In the genomic region with DNA sequence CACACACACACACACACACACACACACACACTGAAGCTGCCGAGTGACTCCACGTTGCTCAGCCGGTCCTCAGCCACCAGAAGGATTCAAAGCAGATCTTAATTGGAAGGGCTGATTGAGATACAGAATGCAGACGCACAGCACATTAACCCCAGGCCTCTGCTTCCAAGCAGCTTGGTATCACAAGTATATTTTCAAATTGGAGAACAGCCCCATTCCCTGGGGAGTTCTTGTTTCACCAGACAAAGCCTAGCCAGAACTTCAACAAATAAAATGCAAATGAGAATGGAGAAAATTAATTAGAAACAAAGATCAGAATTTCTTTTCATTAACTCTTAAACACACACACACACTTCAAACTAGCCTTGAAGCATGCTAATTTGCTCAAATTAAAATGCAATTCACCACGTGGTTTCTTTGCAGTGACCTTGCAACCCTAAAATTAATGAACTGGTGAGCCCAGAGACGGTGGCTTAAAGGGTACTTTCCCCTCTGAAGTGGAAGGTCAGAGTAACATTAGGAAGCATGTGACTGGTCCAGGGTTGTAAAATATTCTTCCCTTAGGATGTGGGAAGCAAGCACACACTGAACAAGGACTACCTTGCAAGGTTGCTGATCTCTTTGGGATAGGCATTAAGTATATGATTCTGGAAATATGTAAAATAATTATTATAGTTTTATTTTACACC, we compare ENCODE assay signal across 11 mouse cellular contexts.
DNase-seq lines count a peak whose midpoint lies in the region; ATAC-seq and TF ChIP-seq lines count a peak whose summit lies in the region.
"Had no signal": no experiment of that assay in that cellular context is flagged by ENCODE, and none has a peak within 500 bp of the region (broad histone marks: within the 10 kb centered on the region; RNA-seq: fewer than 3 reads in every experiment).

No protein-coding gene starts in this region.

- no peaks in the 10 kb centered on the region for H3K9me3 ChIP-seq in forebrain, embryonic 16.5 days (ENCODE audit: control insufficient read depth, low read length)
- H3K9me3 ChIP-seq in kidney, embryonic 16.5 days (ENCODE audit: low read length), result no peaks in the 10 kb centered on the region
- H3K9me3 ChIP-seq in midbrain, postnatal 0 days (ENCODE audit: low read length), result no peaks in the 10 kb centered on the region
- H3K9me3 ChIP-seq: lung, embryonic 15.5 days had no signal

- H3K9ac ChIP-seq in forebrain, embryonic 16.5 days (replicated peaks; ENCODE audit: low read depth, low read length), result no peak overlapping the region
- H3K9ac ChIP-seq in kidney, embryonic 16.5 days (replicated peaks; ENCODE audit: low read length), result no peak overlapping the region
- no peak overlapping the region for H3K9ac ChIP-seq in midbrain, postnatal 0 days (replicated peaks; ENCODE audit: low read length, poor library complexity, severe bottlenecking)
- H3K9ac ChIP-seq: lung, embryonic 15.5 days had no signal

- H3K36me3 ChIP-seq in forebrain, embryonic 16.5 days (ENCODE audit: control insufficient read depth, insufficient read depth), result no peaks in the 10 kb centered on the region
- no peaks in the 10 kb centered on the region for H3K36me3 ChIP-seq in kidney, embryonic 16.5 days (ENCODE audit: insufficient read depth, low read length)
- no peaks in the 10 kb centered on the region for H3K36me3 ChIP-seq in midbrain, postnatal 0 days (ENCODE audit: insufficient read depth, low read length)
- H3K36me3 ChIP-seq: lung, embryonic 15.5 days had no signal

- intact Hi-C loops in gastrocnemius, adult 2 months (cut with DNase I), result no loop called here

- peak overlapping the region; percentile 52; the same call in 1 of the 2 replicates for H3K27ac ChIP-seq in forebrain, embryonic 16.5 days (ENCODE audit: low read length)
- peak overlapping the region; percentile 88 for H3K27ac ChIP-seq in kidney, embryonic 16.5 days (ENCODE audit: low read length)
- no peak overlapping the region for H3K27ac ChIP-seq in midbrain, postnatal 0 days (ENCODE audit: low read depth, low read length)
- no peak overlapping the region for H3K27ac ChIP-seq in gastrocnemius, adult 2 months
- H3K27ac ChIP-seq: lung, embryonic 15.5 days had no signal

- no peak for TF ChIP-seq CTCF in midbrain, postnatal 0 days (IDR thresholded peaks at IDR 0.05)
- no peak for TF ChIP-seq CTCF in gastrocnemius, adult 2 months (IDR thresholded peaks at IDR 0.05)

- H3K27me3 ChIP-seq in forebrain, embryonic 16.5 days (replicated peaks; ENCODE audit: control insufficient read depth, insufficient read depth, low read length), result no peaks in the 10 kb centered on the region
- H3K27me3 ChIP-seq in kidney, embryonic 16.5 days (ENCODE audit: insufficient read depth, low read length), result no peaks in the 10 kb centered on the region
- H3K27me3 ChIP-seq in midbrain, postnatal 0 days (ENCODE audit: insufficient read depth, low read length), result no peaks in the 10 kb centered on the region
- H3K27me3 ChIP-seq: lung, embryonic 15.5 days had no signal

- no peak overlapping the region for H3K4me2 ChIP-seq in forebrain, embryonic 16.5 days (ENCODE audit: low read length)
- 0 out of 2 replicates have a peak overlapping the region, but pooled peaks have one; percentile 4 for H3K4me2 ChIP-seq in kidney, embryonic 16.5 days (replicated peaks; ENCODE audit: low read depth, low read length)
- H3K4me2 ChIP-seq in midbrain, postnatal 0 days (ENCODE audit: low read depth, low read length, poor library complexity, severe bottlenecking), result no peak overlapping the region
- H3K4me2 ChIP-seq: lung, embryonic 15.5 days had no signal

- no peak overlapping the region for H3K4me3 ChIP-seq in forebrain, embryonic 16.5 days (replicated peaks; ENCODE audit: low read length)
- H3K4me3 ChIP-seq in kidney, embryonic 16.5 days (ENCODE audit: low read length), result no peak overlapping the region
- no peak overlapping the region for H3K4me3 ChIP-seq in midbrain, postnatal 0 days (ENCODE audit: low read depth, low read length)
- H3K4me3 ChIP-seq in gastrocnemius, adult 2 months, result no peak overlapping the region
- H3K4me3 ChIP-seq: lung, embryonic 15.5 days had no signal

- WGBS in forebrain, embryonic 16.5 days, result 2% methylated on average over 6 of the region's 6 CpGs
- WGBS in kidney, embryonic 16.5 days, result 19% methylated on average over 6 of the region's 6 CpGs
- WGBS in midbrain, postnatal 0 days, result 14% methylated on average over 6 of the region's 6 CpGs

- peaks cover 25% of the 10 kb centered on the region for H3K4me1 ChIP-seq in forebrain, embryonic 16.5 days (replicated peaks; ENCODE audit: control insufficient read depth, insufficient read depth, low read length)
- H3K4me1 ChIP-seq in kidney, embryonic 16.5 days (ENCODE audit: insufficient read depth, low read length), result peaks cover 19% of the 10 kb centered on the region
- no peaks in the 10 kb centered on the region for H3K4me1 ChIP-seq in midbrain, postnatal 0 days (ENCODE audit: insufficient read depth, low read length)

- ATAC-seq in forebrain, embryonic 16.5 days, result peak; percentile 90
- ATAC-seq in kidney, embryonic 16.5 days (ENCODE audit: low FRiP score, low TSS enrichment), result peak; percentile 72; the same call in 1 of the 2 replicates
- peak; percentile 69 for ATAC-seq in midbrain, postnatal 0 days (ENCODE audit: low FRiP score)
- no peak for ATAC-seq in erythroblast, adult 5-6 weeks (replicated peaks; ENCODE audit: low FRiP score, poor library complexity, severe bottlenecking)

- DNase-seq in cerebellum, postnatal 10 days, result peak; percentile 29 to 36
- no peak for DNase-seq in cerebellum, adult 18-20 months
- DNase-seq in midbrain, postnatal 0 days (ENCODE audit: low spot score), result peak; percentile 84
- no peak for DNase-seq in gastrocnemius, adult 2 months
- no peak for DNase-seq in layer of hippocampus, postnatal 36 days
- DNase-seq: gastrocnemius, postnatal 10 days; heart, postnatal 36 days had no signal

Comparison
In these comparisons a context has a peak if more than half of its experiments do, and no peak if none do; other contexts are left out.
1. DNase-seq: peak in cerebellum, postnatal 10 days (2 of 2) and midbrain, postnatal 0 days (single experiment); none in cerebellum, adult 18-20 months (0 of 2), gastrocnemius, adult 2 months (single experiment) and layer of hippocampus, postnatal 36 days (0 of 2).
2. H3K27ac ChIP-seq: peak in forebrain, embryonic 16.5 days (single experiment) and kidney, embryonic 16.5 days (single experiment); none in midbrain, postnatal 0 days (single experiment) and gastrocnemius, adult 2 months (single experiment).